Mouse (Mus musculus): ENCODE measurements at regions not wholly inside any gene's neighbourhood (a gene's known extent, or its start where the extent isn't known, plus 50 kb on each side); places are given as distances from the start of the nearest gene placed in this dataset.

DNA sequence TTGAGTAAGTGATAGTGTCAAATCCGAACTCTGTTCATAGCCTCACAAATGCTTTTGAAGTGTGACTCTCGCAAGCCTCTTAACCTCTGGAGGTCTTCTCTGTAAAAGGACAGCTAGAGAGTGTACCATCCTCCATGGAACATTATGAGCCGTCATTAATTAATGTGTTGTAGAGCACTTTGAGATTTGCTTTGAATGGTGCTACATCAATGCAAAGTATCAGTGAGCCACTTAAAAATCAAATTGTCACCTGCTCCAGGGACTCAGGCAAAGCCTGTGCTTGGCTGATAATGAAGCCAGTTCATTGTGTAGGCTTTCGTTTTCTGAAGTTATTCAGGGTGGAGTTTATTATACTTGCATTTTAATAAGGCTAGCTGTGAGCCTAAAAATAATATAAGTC lies 801.8 kb upstream of the B3galt2 start:
- no peak for DNase-seq (ENCODE audit: low spot score)

DNA sequence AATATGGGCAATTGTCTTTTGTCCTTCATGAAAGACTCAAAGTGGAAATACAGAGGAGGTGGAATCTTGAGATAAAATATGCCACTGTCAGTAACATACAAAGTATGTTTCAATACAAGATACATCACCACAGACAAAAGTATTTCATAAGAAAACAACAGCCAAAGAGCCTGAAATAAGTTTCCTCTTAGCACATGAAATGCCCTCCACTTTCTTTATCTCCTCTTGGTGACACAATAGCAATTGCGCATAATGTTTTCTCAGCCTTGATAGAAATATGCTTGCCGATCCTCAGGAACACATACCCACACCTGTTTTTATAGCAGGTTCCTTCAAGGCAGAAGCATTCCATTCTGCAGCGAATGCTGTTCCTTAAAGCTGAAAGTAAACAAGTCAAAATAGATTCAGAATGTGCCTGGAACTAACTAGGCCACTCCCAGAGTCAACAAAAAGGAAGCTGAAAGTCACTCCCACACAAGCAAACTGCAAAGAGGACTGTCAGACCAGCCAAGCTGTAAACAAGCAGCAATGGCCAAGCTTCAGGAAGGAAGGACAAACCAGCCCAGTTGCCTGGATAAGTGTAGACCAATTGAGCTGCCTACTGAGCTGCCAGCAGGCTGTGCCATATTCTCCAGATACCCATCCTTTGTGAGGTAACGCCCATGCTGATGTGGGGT lies 773.3 kb upstream of the B3galt2 start:
- no peak for DNase-seq (ENCODE audit: low spot score)

DNA sequence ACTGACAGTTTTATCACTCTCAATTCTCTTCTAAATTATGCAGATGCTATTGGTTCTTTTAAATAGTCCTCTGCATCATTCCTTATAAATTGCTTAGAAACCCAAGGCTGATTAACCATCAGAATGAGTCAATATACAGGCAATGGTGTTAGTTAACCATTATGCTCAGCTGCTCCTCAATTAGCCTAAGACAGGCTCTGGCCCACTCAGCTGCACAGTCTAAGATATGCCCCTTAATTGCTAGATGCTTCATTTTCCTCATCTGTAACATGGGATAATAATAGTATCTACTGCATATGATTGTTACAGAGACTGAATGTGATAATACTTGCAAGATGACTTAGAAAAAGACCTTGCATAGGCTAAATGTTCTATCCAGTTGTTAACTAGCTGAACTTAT lies 748.6 kb upstream of the B3galt2 start:
- no peak for DNase-seq (ENCODE audit: low spot score)

DNA sequence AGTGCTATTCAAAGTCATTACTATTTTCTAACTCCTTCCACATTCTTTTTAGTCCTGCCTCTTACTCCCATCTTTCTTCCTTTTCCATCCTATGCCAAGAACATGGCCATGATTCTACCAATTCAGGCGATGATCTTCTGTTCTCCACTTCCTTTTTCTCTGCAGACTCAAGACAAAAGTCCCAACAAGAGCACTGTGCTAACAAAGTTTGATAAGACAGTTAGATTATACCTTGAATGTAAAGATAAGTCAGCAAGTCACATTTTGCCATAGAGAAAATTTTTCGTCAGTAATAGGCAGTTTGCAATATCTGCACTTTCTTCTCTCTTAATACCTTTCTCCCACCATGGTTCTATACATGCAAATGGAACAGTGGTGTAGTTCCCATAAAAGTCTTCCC lies 747.3 kb upstream of the B3galt2 start:
- DNase-seq (ENCODE audit: low spot score), result no peak

- DNase-seq (ENCODE audit: low spot score), result no peak
These were observed 746.3 kb upstream of the B3galt2 start for GRCm38 (mm10) chr1:142894145-142894544.

DNA sequence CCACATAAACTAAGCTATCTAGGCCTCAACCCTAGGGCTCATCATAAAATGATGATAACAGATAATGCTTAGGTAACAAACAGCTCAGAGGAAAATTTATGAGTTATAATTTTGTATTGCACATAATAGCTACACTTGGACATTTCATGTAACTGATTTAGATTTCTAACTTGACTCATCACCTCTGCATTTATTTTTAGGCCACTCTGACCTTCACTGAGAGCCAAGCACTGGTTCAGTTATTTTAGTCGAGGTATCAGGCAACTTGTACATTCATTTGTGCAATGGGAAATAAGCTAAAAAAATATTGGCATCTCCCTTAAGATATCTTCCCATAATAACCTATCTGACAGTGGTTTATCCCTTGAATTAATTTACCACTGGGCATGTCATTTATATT lies 745.4 kb upstream of the B3galt2 start:
- peak; percentile 38 for DNase-seq (ENCODE audit: low spot score)

GRCm38 (mm10) chr1:142909907-142910306 lies 730.6 kb upstream of the B3galt2 start:
- no peak for DNase-seq (ENCODE audit: low spot score)

GRCm38 (mm10) chr1:142956686-142957085 lies 683.8 kb upstream of the B3galt2 start:
- no peak for DNase-seq (ENCODE audit: low spot score)

DNA sequence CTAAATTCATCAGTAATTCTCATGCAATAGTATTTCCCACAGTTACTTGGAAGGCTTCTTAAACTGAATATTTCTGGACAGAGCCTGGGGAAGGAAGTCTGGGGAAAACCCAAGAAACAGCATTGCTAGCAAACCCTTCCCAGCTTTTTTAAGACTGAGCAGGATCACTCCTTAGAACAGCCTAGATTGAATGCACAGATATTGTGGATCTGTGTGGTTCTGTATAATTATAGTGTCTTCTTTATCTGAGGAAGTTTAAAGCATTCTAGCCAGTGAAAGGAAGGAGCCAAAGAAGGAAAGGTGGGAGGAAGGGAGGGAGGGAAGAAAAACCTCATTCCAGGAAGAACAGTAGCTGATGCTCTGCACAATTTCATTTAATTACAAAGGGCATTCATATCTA lies 669.0 kb upstream of the B3galt2 start:
- no peak for DNase-seq (ENCODE audit: low spot score)

DNA sequence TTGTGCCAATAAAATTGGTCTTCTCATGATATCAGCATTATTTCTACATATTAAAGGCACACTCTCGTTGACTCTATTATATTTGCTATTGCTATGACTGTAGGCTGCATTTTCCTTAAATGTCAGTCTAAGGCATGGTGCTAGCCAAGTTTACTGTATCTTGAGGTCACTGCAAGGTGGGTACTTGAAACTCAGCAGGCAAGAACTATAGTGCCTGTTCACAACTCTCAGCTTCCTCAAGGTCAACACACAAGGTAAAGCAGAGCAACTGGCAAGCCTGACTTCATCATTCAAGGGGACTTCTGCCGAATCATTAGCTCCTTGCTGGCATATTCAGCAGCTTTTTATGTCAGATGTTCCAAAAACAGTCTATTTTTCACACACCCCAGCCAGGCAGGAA lies 667.1 kb upstream of the B3galt2 start:
- DNase-seq (ENCODE audit: low spot score), result no peak

DNA sequence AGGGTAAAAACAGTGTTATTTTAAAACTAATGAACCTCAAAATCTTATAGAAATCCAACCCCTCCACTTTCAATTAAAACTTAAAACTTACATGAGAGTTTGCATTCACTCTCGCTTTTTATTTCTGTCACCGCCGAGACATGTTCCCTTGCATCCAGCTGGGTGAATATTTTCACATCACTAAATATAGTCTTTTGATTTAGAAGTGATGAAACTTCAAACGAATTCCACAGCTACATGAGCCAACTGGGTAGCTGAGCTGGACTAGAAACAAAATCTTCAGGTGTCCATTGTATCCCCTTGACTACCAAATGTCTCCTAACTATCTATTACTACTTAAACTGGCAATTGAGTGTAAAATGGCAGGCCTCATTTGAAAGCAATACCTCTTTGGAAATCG lies 657.5 kb upstream of the B3galt2 start:
- no peak for DNase-seq (ENCODE audit: low spot score)

GRCm38 (mm10) chr1:142983641-142984040 lies 656.8 kb upstream of the B3galt2 start:
- no peak for DNase-seq (ENCODE audit: low spot score)

DNA sequence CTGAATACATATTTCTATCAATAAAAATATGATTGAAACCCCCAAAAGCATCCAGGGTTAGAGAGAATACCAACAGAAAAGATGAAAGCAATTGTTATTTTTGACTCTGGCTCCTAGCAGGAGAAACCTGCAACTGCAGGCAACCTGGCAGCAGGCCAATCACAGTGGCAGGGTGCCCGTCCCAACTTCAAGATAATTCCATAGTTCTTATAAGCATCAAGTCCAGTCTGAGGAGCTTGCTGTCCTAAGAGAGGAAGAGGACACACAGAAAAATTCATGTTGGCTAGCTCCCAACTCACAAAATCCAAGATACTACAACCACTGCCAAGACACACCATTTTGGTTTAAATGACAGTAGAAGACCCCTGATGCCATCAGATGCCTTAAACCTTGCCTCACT lies 654.9 kb upstream of the B3galt2 start:
- no peak for DNase-seq (ENCODE audit: low spot score)

DNA sequence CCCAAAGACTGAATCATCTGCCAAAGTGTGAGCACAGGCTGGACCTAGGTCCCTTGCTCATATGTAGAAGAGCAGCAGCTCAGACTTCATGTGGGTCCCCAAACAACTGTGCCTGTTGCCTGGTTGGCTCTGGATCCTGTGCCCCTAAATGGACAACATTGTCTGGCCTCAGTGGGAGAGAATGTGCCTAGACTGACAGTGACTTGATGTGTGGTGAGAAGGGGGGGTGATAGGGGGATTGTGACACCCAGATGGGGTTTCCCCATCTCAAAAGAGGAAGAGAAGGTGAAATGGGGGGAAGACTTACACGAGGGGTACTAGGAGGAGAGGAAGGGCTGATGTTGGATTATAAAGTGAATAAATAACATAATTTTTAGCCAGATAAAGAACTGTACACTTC lies 640.2 kb upstream of the B3galt2 start:
- no peak for DNase-seq (ENCODE audit: low spot score)

DNA sequence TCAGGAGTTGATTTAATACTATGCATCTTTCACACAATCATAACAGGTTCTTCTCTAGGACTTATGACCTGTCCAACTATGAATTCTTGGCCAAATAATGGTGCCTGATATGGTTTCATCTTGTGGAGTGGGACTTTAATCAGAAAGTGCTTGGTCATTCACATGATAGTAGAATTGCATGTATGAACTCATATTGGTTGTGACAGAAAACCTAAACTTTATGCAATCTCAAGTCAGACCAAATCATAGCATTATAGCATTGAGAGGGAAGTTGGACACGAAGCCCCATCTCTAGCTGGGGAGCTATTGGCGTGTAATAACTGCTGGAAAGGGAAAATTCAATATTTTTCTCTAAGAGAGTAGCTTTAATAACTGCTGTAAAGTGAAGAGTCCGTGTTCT lies 639.4 kb upstream of the B3galt2 start:
- no peak for DNase-seq (ENCODE audit: low spot score)

DNA sequence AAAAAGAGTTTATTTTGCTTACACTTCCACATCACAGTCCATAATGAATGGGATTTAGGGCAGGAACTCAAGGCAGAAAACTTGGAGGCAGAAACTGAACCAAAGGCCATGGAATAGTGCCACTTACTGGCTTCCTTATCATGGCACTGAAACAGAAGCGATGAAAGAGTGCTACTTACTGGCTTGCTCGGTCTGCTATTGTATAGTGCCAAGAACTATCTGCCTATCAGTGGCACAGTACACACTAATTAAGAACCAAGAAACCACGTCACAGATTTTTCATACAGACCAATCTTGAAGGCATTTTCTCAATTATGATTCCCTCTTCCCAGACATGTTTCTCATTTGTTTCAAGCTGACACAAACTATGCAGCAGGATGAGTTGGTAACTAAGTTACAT lies 634.4 kb upstream of the B3galt2 start:
- DNase-seq (ENCODE audit: low spot score), result no peak

DNA sequence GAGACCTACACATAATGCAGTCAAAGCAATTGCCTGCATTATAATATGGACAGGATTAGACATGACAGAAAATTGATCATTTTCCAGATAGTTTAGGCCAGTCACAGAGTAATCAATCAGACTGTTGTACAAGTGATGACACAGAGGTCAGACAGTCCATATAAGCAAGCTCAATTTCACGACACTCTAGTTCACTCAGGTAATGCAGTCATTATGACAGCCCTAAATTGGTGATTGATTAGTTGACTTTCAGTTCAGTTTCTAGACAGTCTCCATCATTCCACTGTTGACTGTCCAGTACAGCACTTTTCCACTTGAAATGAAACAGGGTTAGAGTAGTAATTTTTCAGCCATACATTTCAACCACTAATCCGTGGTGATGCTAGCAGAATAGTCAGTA lies 620.5 kb upstream of the B3galt2 start:
- DNase-seq (ENCODE audit: low spot score), result no peak

DNA sequence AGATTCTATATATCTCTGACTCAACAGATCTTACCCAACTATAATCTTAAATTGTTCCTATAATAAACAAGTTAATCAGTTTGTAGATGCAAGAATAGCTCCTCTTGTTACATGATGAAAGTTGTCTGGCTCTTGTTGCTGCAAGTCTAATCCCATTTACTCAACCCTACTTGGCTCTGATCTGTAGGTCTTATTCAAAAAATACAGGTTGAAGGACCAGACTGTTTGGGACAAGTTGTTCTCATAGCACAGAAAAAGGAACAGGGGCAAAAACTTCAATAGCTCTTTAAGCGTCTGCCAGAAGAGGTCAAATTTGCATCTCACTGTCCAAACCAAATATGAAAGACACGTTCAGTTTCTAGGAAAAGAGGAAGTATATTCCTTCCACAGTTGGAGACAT lies 587.3 kb upstream of the B3galt2 start:
- no peak for DNase-seq (ENCODE audit: low spot score)

- DNase-seq (ENCODE audit: low spot score), result no peak
These were observed 586.9 kb upstream of the B3galt2 start for GRCm38 (mm10) chr1:143053599-143053998.

DNA sequence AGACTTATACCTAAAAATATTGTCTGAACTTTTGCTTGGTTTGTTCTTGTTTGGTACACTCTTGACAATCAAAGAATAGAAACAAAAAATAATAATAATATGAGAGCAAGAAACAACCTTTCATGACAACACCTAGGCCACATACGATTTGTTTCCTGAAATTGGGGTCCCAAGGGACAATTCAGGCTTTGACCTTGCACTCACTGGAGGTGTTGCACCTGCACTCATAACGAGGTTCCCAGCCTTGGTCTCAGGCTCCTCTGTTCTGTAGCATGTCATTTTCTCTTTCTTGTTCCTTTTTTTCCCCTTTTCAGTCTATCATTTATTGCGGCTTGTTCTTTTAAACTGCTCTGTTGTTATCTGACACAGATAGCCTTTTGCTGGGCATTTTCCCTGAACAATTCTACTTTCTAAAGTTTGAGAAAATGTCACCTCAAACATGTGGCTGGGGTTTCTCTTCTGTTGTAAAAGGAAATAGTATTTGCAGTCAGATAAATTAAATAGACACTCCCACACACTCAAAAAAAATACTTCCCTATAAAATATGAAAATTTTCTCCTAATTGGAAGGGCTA lies 585.9 kb upstream of the B3galt2 start:
- DNase-seq (ENCODE audit: low spot score), result no peak

DNA sequence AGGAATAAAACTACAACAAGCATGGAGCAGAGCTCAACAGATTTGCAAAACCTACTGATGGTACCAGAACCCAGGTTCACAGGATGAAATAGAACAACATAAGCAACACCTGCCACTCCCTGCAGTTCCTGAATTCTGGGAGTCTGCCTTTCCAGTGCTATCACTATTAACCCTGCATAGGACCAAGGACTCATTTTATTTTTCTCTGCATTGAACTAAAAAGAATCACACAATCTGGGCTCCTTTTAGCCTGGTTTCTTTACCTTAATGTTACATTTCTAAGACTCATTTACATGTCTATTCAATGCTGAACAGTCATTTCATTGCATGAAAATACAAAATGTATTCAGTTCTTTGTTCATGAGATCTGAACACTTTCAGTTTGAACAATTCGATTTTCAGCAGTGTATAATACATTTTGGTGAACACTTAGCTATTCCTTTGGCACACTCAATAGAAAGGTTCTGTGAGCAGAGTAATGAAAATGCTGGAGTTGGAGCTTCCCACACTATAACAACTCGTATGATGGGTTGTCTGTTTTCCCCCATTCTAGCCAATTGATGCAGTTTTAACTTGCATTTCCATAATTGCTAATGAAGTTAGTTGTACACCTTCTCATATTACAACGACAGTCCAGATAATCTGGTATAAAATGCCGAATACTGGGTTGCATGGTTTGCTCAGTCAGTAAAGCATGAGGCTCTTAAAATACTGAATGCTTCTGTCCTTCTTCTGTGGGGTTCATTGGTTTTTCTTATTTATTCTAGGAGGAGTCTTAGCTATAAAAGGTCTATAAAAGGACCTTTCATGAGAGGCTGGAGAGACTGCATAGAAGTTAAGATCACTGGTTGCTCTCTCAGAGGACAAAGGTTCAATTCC lies 579.5 kb upstream of the B3galt2 start:
- no peak for DNase-seq (ENCODE audit: low spot score)

GRCm38 (mm10) chr1:143065493-143065892 lies 575.0 kb upstream of the B3galt2 start:
- no peak for DNase-seq (ENCODE audit: low spot score)
